Mouse (Mus musculus) lung, postnatal 0 days (tissue): Measurements from ENCODE around the gene Mmp14.
A peak's percentile ranks its signal among the peaks of the same experiment; 100 is the strongest.

Experiments used
- CTCF ChIP-seq: IDR thresholded peaks from 2 replicates; pipeline ENCODE4 v1.5.1; 2016; ENCODE audit warnings: antibody characterized with exemption, mild to moderate bottlenecking
- EP300 ChIP-seq: IDR thresholded peaks from 2 replicates; pipeline ENCODE4 v1.6.1; 2016; ENCODE audit warnings: antibody characterized with exemption, mild to moderate bottlenecking, control low read depth

DNA sequence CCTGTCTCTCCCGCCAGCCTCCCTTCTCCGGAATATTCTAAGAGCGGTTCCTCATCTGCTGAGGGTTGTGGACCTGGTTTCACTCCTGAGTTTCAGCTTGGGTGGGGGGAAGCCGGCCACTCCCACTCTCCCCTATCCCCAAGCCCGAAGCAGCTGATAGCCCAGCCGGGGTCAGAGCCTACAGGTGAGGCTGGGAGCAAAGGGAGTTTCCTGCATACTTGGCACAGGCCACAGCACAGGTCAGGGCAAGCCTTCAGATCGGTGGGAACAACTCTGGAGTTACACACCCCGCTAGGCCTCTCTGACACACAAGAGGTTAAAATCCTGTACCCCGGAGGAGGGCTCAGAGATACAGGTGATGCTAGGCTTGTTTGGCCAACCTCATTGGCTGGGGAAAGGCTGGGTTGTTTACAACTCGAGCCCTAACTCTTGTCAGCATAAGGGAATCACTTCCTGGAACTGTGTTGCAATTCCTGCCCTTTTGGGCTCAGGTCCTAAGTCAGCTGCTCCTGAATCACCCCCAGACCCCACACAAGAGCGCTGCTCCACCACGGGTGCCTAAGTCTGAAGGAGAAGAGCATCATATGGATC is 2.6 kb downstream of the Mmp14 start:
- TF ChIP-seq CTCF (no peak), EP300 (0 out of 2 replicates have a peak, but pooled peaks have one; percentile 17)
